Mouse (Mus musculus): Measurements from ENCODE around the gene 1810055G02Rik. TPM values are rescaled to one million over a fixed set of nuclear protein-coding genes. Genes with fewer than 3 reads are reported as not detected.

The 1810055G02Rik gene
- total and polyA plus RNA-seq, 3 experiments = 5.6 to 9.5 (median 7.9) TPM

DNA sequence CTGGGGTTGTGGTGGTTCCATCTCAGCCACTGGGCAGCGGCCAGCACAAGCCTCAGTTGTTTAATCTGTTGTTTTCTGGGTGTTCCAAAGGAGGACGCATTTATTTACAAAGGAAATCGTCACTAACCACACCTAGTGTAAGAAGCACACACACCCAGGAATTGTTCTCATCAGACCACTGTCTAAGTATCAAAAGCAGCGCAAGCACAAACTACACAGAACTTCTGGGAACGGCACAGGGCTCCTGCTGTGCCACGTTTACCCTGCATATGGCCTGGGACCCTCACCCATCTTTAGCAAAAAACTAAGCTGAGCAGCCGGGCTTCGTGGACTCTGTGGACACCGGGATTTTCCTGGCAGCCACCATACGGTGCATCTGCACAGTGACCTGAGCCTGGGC, 39.5 kb upstream of the 1810055G02Rik start:
- H3K79me2 ChIP-seq (replicated peaks; ENCODE audit: control insufficient read depth, extremely low read depth, insufficient read depth, poor library complexity, severe bottlenecking) = no peaks in the 10 kb centered on the region
- peaks cover 0 to 8% of the 10 kb centered on the region in 2 experiments; a peak in 1 of 4 replicates for H3K4me1 ChIP-seq (ENCODE audit: control insufficient read depth in 1 of 2, insufficient read depth in 2 of 2)
- dilution Hi-C loops (cut with MboI; ENCODE audit: extremely low pct_ligation_motif_present, extremely low pct_unique_long_range_greater_than_20kb, low sequenced_read_pairs) = no loop called here
- peaks cover 9% of the 10 kb centered on the region for H3K9me3 ChIP-seq (replicated peaks; ENCODE audit: low read length)
- no peak overlapping the region for H3K27ac ChIP-seq (ENCODE audit: insufficient read depth, low read depth)
- no peak overlapping the region for H3K4me3 ChIP-seq (replicated peaks in 1 of 3; ENCODE audit: low read depth in 2 of 3, low read length in 2 of 3, poor library complexity in 1 of 3)
- H3K4me2 ChIP-seq (ENCODE audit: insufficient read depth, low read depth, poor library complexity, severe bottlenecking) = no peak overlapping the region; the same call in 1 of the 2 replicates
- H3K27me3 ChIP-seq (replicated peaks) = no peaks in the 10 kb centered on the region
- in situ Hi-C loops (cut with MboI; ENCODE audit: low pct_ligation_motif_present, low pct_unique_long_range_greater_than_20kb, low sequenced_read_pairs) = no loop called here
- DNase-seq (ENCODE audit: extremely low read depth) = no peak
- H3K9ac ChIP-seq (ENCODE audit: insufficient read depth, low read depth) = no peak overlapping the region
- no peaks in the 10 kb centered on the region for H3K36me3 ChIP-seq (replicated peaks in 1 of 2; ENCODE audit: control insufficient read depth in 1 of 2, insufficient read depth in 1 of 2, low read length in 1 of 2)
- TF ChIP-seq RCOR1 (conservative IDR thresholded peaks at IDR 0.05; ENCODE audit: low read depth, low read length) = no peak
- TF ChIP-seq IRF4 (IDR thresholded peaks at IDR 0.05; ENCODE audit: low read depth, low read length) = no peak

DNA sequence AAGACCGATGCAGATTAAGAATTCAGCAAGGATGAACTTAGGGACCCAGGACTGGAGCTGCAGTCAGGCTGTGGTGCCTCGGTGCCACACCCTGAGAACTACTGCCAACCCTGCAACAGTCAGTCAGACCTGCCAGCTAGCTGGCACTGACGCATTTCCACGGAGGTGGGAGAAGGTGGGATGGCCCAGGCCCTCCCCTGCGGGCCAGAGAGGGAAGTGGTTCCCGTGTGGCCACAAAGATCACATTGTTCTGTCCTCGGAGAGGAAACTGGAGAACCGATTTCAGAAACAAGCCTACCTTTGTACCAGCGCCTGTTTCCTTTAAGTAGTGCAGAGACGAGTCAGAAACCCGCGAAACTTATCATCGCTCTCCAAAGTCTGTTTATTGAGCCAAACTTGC, 39.0 kb upstream of the 1810055G02Rik start:
- Histone ChIP-seq H3K79me2 (replicated peaks; ENCODE audit: control insufficient read depth, extremely low read depth, insufficient read depth, poor library complexity, severe bottlenecking) (no peaks in the 10 kb centered on the region), H3K27me3 (replicated peaks) (no peaks in the 10 kb centered on the region), H3K4me3 (replicated peaks in 1 of 3; ENCODE audit: low read depth in 2 of 3, low read length in 2 of 3, poor library complexity in 1 of 3) (no peak overlapping the region), H3K9me3 (replicated peaks; ENCODE audit: low read length) (peaks cover 9% of the 10 kb centered on the region), H3K4me1 (ENCODE audit: control insufficient read depth in 1 of 2, insufficient read depth in 2 of 2) (peaks cover 0 to 8% of the 10 kb centered on the region in 2 experiments; a peak in 1 of 4 replicates), H3K4me2 (ENCODE audit: insufficient read depth, low read depth, poor library complexity, severe bottlenecking) (no peak overlapping the region), H3K27ac (ENCODE audit: insufficient read depth, low read depth) (no peak overlapping the region), H3K9ac (ENCODE audit: insufficient read depth, low read depth) (no peak overlapping the region), H3K36me3 (replicated peaks in 1 of 2; ENCODE audit: control insufficient read depth in 1 of 2, insufficient read depth in 1 of 2, low read length in 1 of 2) (no peaks in the 10 kb centered on the region)
- no peak for DNase-seq (ENCODE audit: extremely low read depth)
- TF ChIP-seq BHLHE40 (IDR thresholded peaks at IDR 0.05; ENCODE audit: low read depth, low read length) (no peak), E2F4 (IDR thresholded peaks at IDR 0.05; ENCODE audit: insufficient replicate concordance, low read depth, low read length) (no peak), MEF2A (IDR thresholded peaks at IDR 0.05; ENCODE audit: borderline replicate concordance, low read depth, low read length) (no peak), GABPA (IDR thresholded peaks at IDR 0.05; ENCODE audit: insufficient replicate concordance, low read depth, low read length) (no peak), SMC3 (IDR thresholded peaks at IDR 0.05; ENCODE audit: low read depth, low read length) (no peak), MAZ (IDR thresholded peaks at IDR 0.05; ENCODE audit: low read depth, low read length) (no peak), ZKSCAN1 (IDR thresholded peaks at IDR 0.05; ENCODE audit: borderline replicate concordance, low read depth, low read length) (no peak), CHD1 (IDR thresholded peaks at IDR 0.05; ENCODE audit: low read depth, low read length) (no peak), TCF12 (IDR thresholded peaks at IDR 0.05; ENCODE audit: low read depth, low read length) (no peak), JUND (conservative IDR thresholded peaks at IDR 0.05; ENCODE audit: low read depth, low read length) (no peak), EP300 (IDR thresholded peaks at IDR 0.05; ENCODE audit: low read length) (no peak)
- in situ Hi-C loops (cut with MboI; ENCODE audit: low pct_ligation_motif_present, low pct_unique_long_range_greater_than_20kb, low sequenced_read_pairs) (no loop called here), dilution Hi-C loops (cut with MboI; ENCODE audit: extremely low pct_ligation_motif_present, extremely low pct_unique_long_range_greater_than_20kb, low sequenced_read_pairs) (no loop called here)

DNA sequence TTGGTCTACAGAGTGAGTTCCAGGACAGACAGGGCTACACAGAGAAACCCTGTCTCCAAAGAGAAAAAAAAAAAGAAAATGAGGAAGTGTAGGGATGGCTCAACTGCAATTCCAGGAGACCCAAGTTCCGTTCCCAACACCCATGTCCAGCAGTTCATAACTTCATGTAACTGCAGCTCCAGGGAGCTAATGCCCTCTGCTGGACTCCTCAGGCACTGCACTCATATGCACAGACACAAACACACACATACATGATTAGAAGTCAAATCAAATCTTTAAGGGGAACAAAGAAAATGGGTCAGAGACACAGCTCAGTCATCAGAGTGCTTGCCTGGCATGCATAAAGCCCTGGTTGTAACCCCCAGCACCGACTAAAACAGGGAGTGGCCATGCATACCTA, 34.9 kb upstream of the 1810055G02Rik start:
- Histone ChIP-seq H3K4me1 (ENCODE audit: control insufficient read depth in 1 of 2, insufficient read depth in 2 of 2) (peaks cover 0 to 3% of the 10 kb centered on the region in 2 experiments; a peak in 1 of 4 replicates), H3K4me3 (replicated peaks in 1 of 3; ENCODE audit: low read depth in 2 of 3, low read length in 2 of 3, poor library complexity in 1 of 3) (no peak overlapping the region), H3K27me3 (replicated peaks) (no peaks in the 10 kb centered on the region), H3K36me3 (replicated peaks in 1 of 2; ENCODE audit: control insufficient read depth in 1 of 2, insufficient read depth in 1 of 2, low read length in 1 of 2) (no peaks in the 10 kb centered on the region), H3K4me2 (ENCODE audit: insufficient read depth, low read depth, poor library complexity, severe bottlenecking) (no peak overlapping the region), H3K9ac (ENCODE audit: insufficient read depth, low read depth) (no peak overlapping the region), H3K9me3 (replicated peaks; ENCODE audit: low read length) (peaks cover 9% of the 10 kb centered on the region), H3K27ac (ENCODE audit: insufficient read depth, low read depth) (no peak overlapping the region), H3K79me2 (replicated peaks; ENCODE audit: control insufficient read depth, extremely low read depth, insufficient read depth, poor library complexity, severe bottlenecking) (no peaks in the 10 kb centered on the region)
- DNase-seq (ENCODE audit: extremely low read depth) = no peak
- TF ChIP-seq SMC3 (IDR thresholded peaks at IDR 0.05; ENCODE audit: low read depth, low read length) (0 out of 2 replicates have a peak, but pooled peaks have one; percentile 1), CTCF (conservative IDR thresholded peaks at IDR 0.05 in 1 of 2, IDR thresholded peaks at IDR 0.05 in 1 of 2; ENCODE audit: low read depth in 2 of 2, low read length in 2 of 2) (peak; percentile 41 to 46; a peak in 3 of 4 replicates), ZC3H11A (IDR thresholded peaks at IDR 0.05; ENCODE audit: low read depth, low read length) (no peak)
- in situ Hi-C loops (cut with MboI; ENCODE audit: low pct_ligation_motif_present, low pct_unique_long_range_greater_than_20kb, low sequenced_read_pairs) (no loop called here), dilution Hi-C loops (cut with MboI; ENCODE audit: extremely low pct_ligation_motif_present, extremely low pct_unique_long_range_greater_than_20kb, low sequenced_read_pairs) (no loop called here)

All from CH12.LX (cell line).